ENCODE assay signal across 19 mouse cellular contexts in the genomic region with DNA sequence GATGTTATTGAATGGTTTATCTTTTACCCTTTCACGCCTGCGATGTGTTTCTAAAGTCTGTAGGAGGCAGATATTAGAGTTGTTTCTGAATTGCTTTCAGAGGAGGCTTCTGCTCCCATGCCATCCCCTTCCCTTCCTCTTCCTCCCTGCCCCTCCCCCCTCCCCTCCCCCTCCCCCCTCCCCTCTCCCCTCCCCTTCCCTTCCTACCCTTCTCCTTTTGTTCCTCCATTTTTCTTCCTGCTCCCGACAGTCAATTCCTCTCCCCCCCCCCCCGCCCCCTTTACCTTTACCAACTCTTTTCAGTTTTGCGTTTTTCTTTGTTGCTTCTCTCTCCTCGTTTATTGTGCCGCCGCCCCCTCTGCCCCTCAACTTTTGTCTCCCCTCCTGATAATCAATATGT. TPM values are rescaled to one million over a fixed set of nuclear protein-coding genes. Genes with fewer than 3 reads are reported as not detected.
DNase-seq lines count a peak whose midpoint lies in the region; ATAC-seq and TF ChIP-seq lines count a peak whose summit lies in the region.
"Had no signal": no experiment of that assay in that cellular context is flagged by ENCODE, and none has a peak within 500 bp of the region (broad histone marks: within the 10 kb centered on the region; RNA-seq: fewer than 3 reads in every experiment).

No protein-coding gene starts in this region.

- peak; percentile 66 for DNase-seq in forebrain, embryonic 11.5 days (ENCODE audit: low spot score)
- DNase-seq in forebrain, postnatal 0 days, result no peak
- no peak for DNase-seq in liver
- no peak for DNase-seq in forebrain, embryonic 14.5 days (ENCODE audit: low spot score)
- DNase-seq in neural tube, embryonic 11.5 days (ENCODE audit: low spot score), result no peak
- DNase-seq in urinary bladder, adult 18-20 months (ENCODE audit: low spot score in 2 of 2), result no peak
- no peak for DNase-seq in lung, postnatal 4 days
- DNase-seq: cerebellum, postnatal 36 days; gastrocnemius, postnatal 14 days; kidney, adult 8-10 months; right cerebral cortex, adult 18-20 months had no signal

- no peaks in the 10 kb centered on the region for H3K9me3 ChIP-seq in forebrain, embryonic 11.5 days (ENCODE audit: control insufficient read depth, low read length)
- H3K9me3 ChIP-seq in forebrain, postnatal 0 days (ENCODE audit: low read length), result no peaks in the 10 kb centered on the region
- no peaks in the 10 kb centered on the region for H3K9me3 ChIP-seq in liver, embryonic 12.5 days (replicated peaks)
- H3K9me3 ChIP-seq in forebrain, embryonic 14.5 days (replicated peaks; ENCODE audit: control insufficient read depth, low read length), result no peaks in the 10 kb centered on the region
- H3K9me3 ChIP-seq in neural tube, embryonic 11.5 days (ENCODE audit: control insufficient read depth, low read length), result no peaks in the 10 kb centered on the region
- H3K9me3 ChIP-seq: liver, embryonic 15.5 days had no signal

- H3K9ac ChIP-seq in forebrain, embryonic 11.5 days (ENCODE audit: low read length), result 0 out of 2 replicates have a peak overlapping the region, but pooled peaks have one; percentile 33
- H3K9ac ChIP-seq in forebrain, postnatal 0 days, result no peak overlapping the region
- peak overlapping the region; percentile 18; the same call in 1 of the 2 replicates for H3K9ac ChIP-seq in liver, embryonic 12.5 days
- H3K9ac ChIP-seq in forebrain, embryonic 14.5 days (ENCODE audit: low read length), result no peak overlapping the region
- no peak overlapping the region for H3K9ac ChIP-seq in neural tube, embryonic 11.5 days (ENCODE audit: low read length)
- H3K9ac ChIP-seq: liver, embryonic 15.5 days had no signal

- H3K27me3 ChIP-seq in forebrain, embryonic 11.5 days (ENCODE audit: control insufficient read depth, insufficient read depth, low read length), result no peaks in the 10 kb centered on the region
- H3K27me3 ChIP-seq in forebrain, postnatal 0 days (ENCODE audit: insufficient read depth, low read length), result peaks cover 21% of the 10 kb centered on the region
- peaks cover 8% of the 10 kb centered on the region for H3K27me3 ChIP-seq in liver, embryonic 12.5 days (replicated peaks)
- H3K27me3 ChIP-seq in forebrain, embryonic 14.5 days (replicated peaks; ENCODE audit: control insufficient read depth, insufficient read depth, low read length), result no peaks in the 10 kb centered on the region
- H3K27me3 ChIP-seq in neural tube, embryonic 11.5 days (ENCODE audit: control insufficient read depth, insufficient read depth, low read length), result no peaks in the 10 kb centered on the region

- ATAC-seq in forebrain, embryonic 11.5 days (replicated peaks; ENCODE audit: low FRiP score), result no peak
- no peak for ATAC-seq in forebrain, postnatal 0 days
- ATAC-seq in liver, embryonic 12.5 days, result no peak
- no peak for ATAC-seq in forebrain, embryonic 14.5 days
- ATAC-seq in neural tube, embryonic 11.5 days (ENCODE audit: insufficient read depth, low FRiP score, low TSS enrichment), result no peak

- H3K4me3 ChIP-seq in forebrain, embryonic 11.5 days (ENCODE audit: low read depth, low read length), result no peak overlapping the region
- H3K4me3 ChIP-seq in forebrain, postnatal 0 days (ENCODE audit: low read depth, low read length), result no peak overlapping the region
- 0 out of 2 replicates have a peak overlapping the region, but pooled peaks have one; percentile 8 for H3K4me3 ChIP-seq in liver, embryonic 12.5 days
- H3K4me3 ChIP-seq in forebrain, embryonic 14.5 days (ENCODE audit: low read depth, low read length), result no peak overlapping the region
- no peak overlapping the region for H3K4me3 ChIP-seq in neural tube, embryonic 11.5 days (ENCODE audit: low read depth, low read length)
- H3K4me3 ChIP-seq: left cerebral cortex, adult 2 months; liver, embryonic 15.5 days had no signal

- TF ChIP-seq CTCF in forebrain, postnatal 0 days (IDR thresholded peaks at IDR 0.05; ENCODE audit: low read depth), result no peak

- 3% methylated on average over 5 of the region's 8 CpGs for WGBS in forebrain, embryonic 11.5 days
- WGBS in forebrain, postnatal 0 days, result 8% methylated on average over 3 of the region's 8 CpGs
- WGBS in liver, embryonic 12.5 days (ENCODE audit: insufficient replicate concordance), result 4% methylated on average over 6 of the region's 8 CpGs
- 5% methylated on average over 5 of the region's 8 CpGs for WGBS in forebrain, embryonic 14.5 days
- WGBS in neural tube, embryonic 11.5 days, result 13% methylated on average over 5 of the region's 8 CpGs

- H3K4me2 ChIP-seq in forebrain, embryonic 11.5 days (ENCODE audit: low read depth, low read length, severe bottlenecking), result peak overlapping the region; percentile 38; the same call in 1 of the 2 replicates
- H3K4me2 ChIP-seq in forebrain, postnatal 0 days (ENCODE audit: low read depth), result no peak overlapping the region
- H3K4me2 ChIP-seq in liver, embryonic 12.5 days, result peak overlapping the region; percentile 55
- 0 out of 2 replicates have a peak overlapping the region, but pooled peaks have one; percentile 1 for H3K4me2 ChIP-seq in forebrain, embryonic 14.5 days (ENCODE audit: low read length)
- H3K4me2 ChIP-seq in neural tube, embryonic 11.5 days (ENCODE audit: low read depth), result peak overlapping the region; percentile 11; the same call in 1 of the 2 replicates
- H3K4me2 ChIP-seq: liver, embryonic 15.5 days had no signal

- H3K36me3 ChIP-seq in forebrain, embryonic 11.5 days (ENCODE audit: control insufficient read depth, insufficient read depth, low read length), result no peaks in the 10 kb centered on the region
- H3K36me3 ChIP-seq in forebrain, postnatal 0 days (ENCODE audit: insufficient read depth), result no peaks in the 10 kb centered on the region
- no peaks in the 10 kb centered on the region for H3K36me3 ChIP-seq in liver, embryonic 12.5 days
- no peaks in the 10 kb centered on the region for H3K36me3 ChIP-seq in forebrain, embryonic 14.5 days (ENCODE audit: control insufficient read depth, insufficient read depth, low read length)
- H3K36me3 ChIP-seq in neural tube, embryonic 11.5 days (ENCODE audit: control insufficient read depth, insufficient read depth, low read length), result no peaks in the 10 kb centered on the region
- H3K36me3 ChIP-seq: liver, embryonic 15.5 days had no signal

- peaks cover 6% of the 10 kb centered on the region; the same call in 1 of the 2 replicates for H3K4me1 ChIP-seq in forebrain, embryonic 11.5 days (replicated peaks; ENCODE audit: control insufficient read depth, insufficient read depth, low read length)
- no peaks in the 10 kb centered on the region for H3K4me1 ChIP-seq in forebrain, postnatal 0 days (ENCODE audit: insufficient read depth)
- H3K4me1 ChIP-seq in liver, embryonic 12.5 days, result peaks cover 41% of the 10 kb centered on the region
- no peaks in the 10 kb centered on the region for H3K4me1 ChIP-seq in forebrain, embryonic 14.5 days (ENCODE audit: control insufficient read depth, insufficient read depth, low read length)
- H3K4me1 ChIP-seq in neural tube, embryonic 11.5 days (ENCODE audit: control insufficient read depth, insufficient read depth, low read length), result peaks cover 7% of the 10 kb centered on the region

- H3K27ac ChIP-seq in forebrain, embryonic 11.5 days (ENCODE audit: low read depth, low read length), result no peak overlapping the region
- H3K27ac ChIP-seq in forebrain, postnatal 0 days (ENCODE audit: low read depth, low read length), result no peak overlapping the region
- H3K27ac ChIP-seq in liver, embryonic 12.5 days, result no peak overlapping the region
- no peak overlapping the region for H3K27ac ChIP-seq in forebrain, embryonic 14.5 days (ENCODE audit: low read depth, low read length)
- H3K27ac ChIP-seq in neural tube, embryonic 11.5 days (ENCODE audit: low read depth, low read length), result no peak overlapping the region
- H3K27ac ChIP-seq: left cerebral cortex, adult 2 months; liver, embryonic 15.5 days had no signal

RNA-seq across cellular contexts. Expression of gene Igf2bp1, which starts 6.2 kb away (rescaled TPM):
- 109 and 114 TPM in 2 replicates for polyA plus RNA-seq in forebrain, embryonic 11.5 days (2014; fragmentation: Nextera tagmentation; extraction: Ambion mirVana)
- 3.0 and 3.3 TPM in 2 replicates for total RNA-seq in forebrain, postnatal 0 days (2014; rRNA removed)
- 1.8 and 2.5 TPM in 2 replicates for polyA plus RNA-seq in forebrain, postnatal 0 days (2015; fragmentation: Nextera tagmentation; extraction: Ambion mirVana)
- polyA plus RNA-seq in liver, embryonic 12.5 days (2016; fragmentation: Nextera tagmentation; extraction: Ambion mirVana), result 33.8 and 38.3 TPM in 2 replicates
- polyA plus RNA-seq in forebrain, embryonic 14.5 days (2014; fragmentation: Nextera tagmentation; extraction: Ambion mirVana), result 14.6 and 15.3 TPM in 2 replicates
- 80.8 and 84.4 TPM in 2 replicates for polyA plus RNA-seq in neural tube, embryonic 11.5 days (2014; fragmentation: Nextera tagmentation; extraction: Ambion mirVana)
- total RNA-seq: hematopoietic stem cell, adult 5-6 weeks; layer of hippocampus, adult 18-20 months had no signal
- polyA plus RNA-seq: spleen, adult 2 months had no signal

RNA-seq across cellular contexts. Expression of gene Gip, which starts 12.4 kb away (rescaled TPM):
- not detected in 2 replicates for polyA plus RNA-seq in forebrain, embryonic 11.5 days (2014; fragmentation: Nextera tagmentation; extraction: Ambion mirVana)
- total RNA-seq in forebrain, postnatal 0 days (2014; rRNA removed), result not detected in 2 replicates
- polyA plus RNA-seq in forebrain, postnatal 0 days (2015; fragmentation: Nextera tagmentation; extraction: Ambion mirVana), result not detected in 2 replicates
- polyA plus RNA-seq in liver, embryonic 12.5 days (2016; fragmentation: Nextera tagmentation; extraction: Ambion mirVana), result not detected in 2 replicates
- not detected in 2 replicates for polyA plus RNA-seq in forebrain, embryonic 14.5 days (2014; fragmentation: Nextera tagmentation; extraction: Ambion mirVana)
- polyA plus RNA-seq in neural tube, embryonic 11.5 days (2014; fragmentation: Nextera tagmentation; extraction: Ambion mirVana), result not detected in 2 replicates
- total RNA-seq: adrenal gland, postnatal 4 days; gastrocnemius, postnatal 14 days; hematopoietic stem cell, adult 5-6 weeks; layer of hippocampus, adult 18-20 months; left cerebral cortex, adult 2 months had no signal
- polyA plus RNA-seq: liver, embryonic 15.5 days; neural tube, embryonic 14.5 days; spleen, adult 2 months had no signal

RNA-seq across cellular contexts. Expression of gene Snf8, which starts 22.7 kb away (rescaled TPM):
- polyA plus RNA-seq in forebrain, embryonic 11.5 days (2014; fragmentation: Nextera tagmentation; extraction: Ambion mirVana), result 39.4 and 41.4 TPM in 2 replicates
- 36.5 and 36.7 TPM in 2 replicates for total RNA-seq in forebrain, postnatal 0 days (2014; rRNA removed)
- 112 and 120 TPM in 2 replicates for polyA plus RNA-seq in forebrain, postnatal 0 days (2015; fragmentation: Nextera tagmentation; extraction: Ambion mirVana)
- 100 and 108 TPM in 2 replicates for polyA plus RNA-seq in liver, embryonic 12.5 days (2016; fragmentation: Nextera tagmentation; extraction: Ambion mirVana)
- polyA plus RNA-seq in forebrain, embryonic 14.5 days (2014; fragmentation: Nextera tagmentation; extraction: Ambion mirVana), result 58.4 and 68.8 TPM in 2 replicates
- polyA plus RNA-seq in neural tube, embryonic 11.5 days (2014; fragmentation: Nextera tagmentation; extraction: Ambion mirVana), result 41.7 and 46.6 TPM in 2 replicates

RNA-seq across cellular contexts. Expression of gene Ube2z, which starts 53.2 kb away (rescaled TPM):
- 22.8 and 26.1 TPM in 2 replicates for polyA plus RNA-seq in forebrain, embryonic 11.5 days (2014; fragmentation: Nextera tagmentation; extraction: Ambion mirVana)
- 54.9 and 56.2 TPM in 2 replicates for total RNA-seq in forebrain, postnatal 0 days (2014; rRNA removed)
- polyA plus RNA-seq in forebrain, postnatal 0 days (2015; fragmentation: Nextera tagmentation; extraction: Ambion mirVana), result 29.4 and 35.4 TPM in 2 replicates
- polyA plus RNA-seq in liver, embryonic 12.5 days (2016; fragmentation: Nextera tagmentation; extraction: Ambion mirVana), result 26.4 and 27.2 TPM in 2 replicates
- 24.9 and 26.9 TPM in 2 replicates for polyA plus RNA-seq in forebrain, embryonic 14.5 days (2014; fragmentation: Nextera tagmentation; extraction: Ambion mirVana)
- polyA plus RNA-seq in neural tube, embryonic 11.5 days (2014; fragmentation: Nextera tagmentation; extraction: Ambion mirVana), result 26.7 and 29.7 TPM in 2 replicates

Comparison
In these comparisons a context has a peak if more than half of its experiments do, and no peak if none do; other contexts are left out.
1. H3K9ac ChIP-seq: peak in forebrain, embryonic 11.5 days (single experiment) and liver, embryonic 12.5 days (single experiment); none in forebrain, postnatal 0 days (single experiment), forebrain, embryonic 14.5 days (single experiment) and neural tube, embryonic 11.5 days (single experiment).